In the genomic region with DNA sequence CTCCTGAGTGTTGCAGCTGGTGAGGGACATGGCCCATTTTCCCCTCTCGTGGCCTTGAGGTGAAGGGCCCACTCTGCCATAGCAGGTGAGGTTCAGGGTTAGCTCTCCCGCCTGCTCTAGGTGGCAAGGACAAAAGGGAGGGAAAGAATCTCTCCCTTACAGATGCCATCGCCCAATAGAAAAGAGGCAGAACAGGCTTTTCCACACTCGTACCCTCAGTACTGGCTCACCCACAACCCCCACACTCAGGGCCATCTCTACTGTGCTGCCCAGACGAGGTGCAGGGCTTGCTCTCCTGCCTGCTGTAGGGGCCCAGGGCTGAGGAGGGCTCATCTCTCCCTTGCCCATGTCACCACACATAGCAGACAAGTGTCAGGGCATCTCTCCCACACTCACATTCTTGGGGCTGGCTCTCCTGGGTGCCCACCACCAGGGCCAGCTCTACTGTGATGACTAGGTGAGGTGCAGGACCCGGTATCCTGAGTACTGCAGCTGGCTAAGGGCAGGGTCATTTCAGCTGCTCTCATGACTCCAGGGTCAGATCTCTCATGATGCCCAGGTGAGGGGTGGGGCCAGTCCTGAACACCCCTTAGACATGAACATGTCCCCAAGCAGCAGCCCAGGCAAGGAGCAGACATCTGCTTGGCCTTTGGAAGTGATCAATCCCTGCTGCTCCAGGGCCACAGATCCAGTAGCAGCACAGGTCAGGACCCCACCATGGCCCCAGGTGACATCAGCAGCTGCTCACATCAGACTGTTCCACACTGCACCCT, we compare ENCODE assay signal across 13 mouse cellular contexts. TPM values are rescaled to one million over a fixed set of nuclear protein-coding genes. Genes with fewer than 3 reads are reported as not detected.
A peak's percentile ranks its signal among the peaks of the same experiment; 100 is the strongest.
DNase-seq lines count a peak whose midpoint lies in the region; ATAC-seq and TF ChIP-seq lines count a peak whose summit lies in the region.
"Had no signal": no experiment of that assay in that cellular context is flagged by ENCODE, and none has a peak within 500 bp of the region (broad histone marks: within the 10 kb centered on the region; RNA-seq: fewer than 3 reads in every experiment).

No protein-coding gene starts in this region.

- 0 out of 2 replicates have a peak overlapping the region, but pooled peaks have one; percentile 25 for H3K27ac ChIP-seq in forebrain, embryonic 10.5 days
- no peak overlapping the region for H3K27ac ChIP-seq in forebrain, embryonic 16.5 days (ENCODE audit: low read length)
- no peak overlapping the region for H3K27ac ChIP-seq in kidney, postnatal 0 days
- no peak overlapping the region for H3K27ac ChIP-seq in forebrain, embryonic 15.5 days (replicated peaks)
- H3K27ac ChIP-seq in midbrain, postnatal 0 days (ENCODE audit: low read depth, low read length), result no peak overlapping the region
- H3K27ac ChIP-seq: layer of hippocampus, adult 2 months; liver, embryonic 14.5 days had no signal

- no peak overlapping the region for H3K4me3 ChIP-seq in forebrain, embryonic 10.5 days
- H3K4me3 ChIP-seq in forebrain, embryonic 16.5 days (replicated peaks; ENCODE audit: low read length), result no peak overlapping the region
- H3K4me3 ChIP-seq in kidney, postnatal 0 days (replicated peaks; ENCODE audit: low read depth, low read length), result no peak overlapping the region
- H3K4me3 ChIP-seq in forebrain, embryonic 15.5 days, result no peak overlapping the region
- H3K4me3 ChIP-seq in midbrain, postnatal 0 days (ENCODE audit: low read depth, low read length), result no peak overlapping the region
- H3K4me3 ChIP-seq: layer of hippocampus, adult 2 months had no signal

- H3K9me3 ChIP-seq in forebrain, embryonic 10.5 days, result no peaks in the 10 kb centered on the region; the same call in 1 of the 2 replicates
- no peaks in the 10 kb centered on the region for H3K9me3 ChIP-seq in forebrain, embryonic 16.5 days (ENCODE audit: control insufficient read depth, low read length)
- no peaks in the 10 kb centered on the region for H3K9me3 ChIP-seq in kidney, postnatal 0 days (replicated peaks; ENCODE audit: low read length)
- H3K9me3 ChIP-seq in forebrain, embryonic 15.5 days, result no peaks in the 10 kb centered on the region
- H3K9me3 ChIP-seq in midbrain, postnatal 0 days (ENCODE audit: low read length), result no peaks in the 10 kb centered on the region

- H3K4me1 ChIP-seq in forebrain, embryonic 10.5 days, result no peaks in the 10 kb centered on the region
- no peaks in the 10 kb centered on the region for H3K4me1 ChIP-seq in forebrain, embryonic 16.5 days (replicated peaks; ENCODE audit: control insufficient read depth, insufficient read depth, low read length)
- H3K4me1 ChIP-seq in kidney, postnatal 0 days (replicated peaks; ENCODE audit: insufficient read depth, low read length), result no peaks in the 10 kb centered on the region
- H3K4me1 ChIP-seq in forebrain, embryonic 15.5 days, result 0 out of 2 replicates have a peak, but pooled peaks cover 3% of the 10 kb centered on the region
- H3K4me1 ChIP-seq in midbrain, postnatal 0 days (ENCODE audit: insufficient read depth, low read length), result no peaks in the 10 kb centered on the region

- no peak for TF ChIP-seq CTCF in kidney, postnatal 0 days (IDR thresholded peaks at IDR 0.05; ENCODE audit: low read depth)
- TF ChIP-seq CTCF in midbrain, postnatal 0 days (IDR thresholded peaks at IDR 0.05), result no peak

- 65% methylated on average over 6 of the region's 6 CpGs for WGBS in forebrain, embryonic 10.5 days
- 74% methylated on average over 6 of the region's 6 CpGs for WGBS in forebrain, embryonic 16.5 days
- WGBS in kidney, postnatal 0 days, result 65% methylated on average over 6 of the region's 6 CpGs
- 74% methylated on average over 6 of the region's 6 CpGs for WGBS in forebrain, embryonic 15.5 days
- WGBS in midbrain, postnatal 0 days, result 85% methylated on average over 6 of the region's 6 CpGs

- H3K27me3 ChIP-seq in forebrain, embryonic 10.5 days (ENCODE audit: poor library complexity, severe bottlenecking), result no peaks in the 10 kb centered on the region
- H3K27me3 ChIP-seq in forebrain, embryonic 16.5 days (replicated peaks; ENCODE audit: control insufficient read depth, insufficient read depth, low read length), result no peaks in the 10 kb centered on the region
- no peaks in the 10 kb centered on the region for H3K27me3 ChIP-seq in kidney, postnatal 0 days (ENCODE audit: insufficient read depth, low read length)
- H3K27me3 ChIP-seq in forebrain, embryonic 15.5 days, result no peaks in the 10 kb centered on the region
- no peaks in the 10 kb centered on the region for H3K27me3 ChIP-seq in midbrain, postnatal 0 days (ENCODE audit: insufficient read depth, low read length)

- no peak for ATAC-seq in forebrain, embryonic 16.5 days
- peak; percentile 36; the same call in 1 of the 2 replicates for ATAC-seq in kidney, postnatal 0 days (replicated peaks; ENCODE audit: low FRiP score, low read depth)
- ATAC-seq in forebrain, embryonic 15.5 days (replicated peaks), result peak; percentile 54; the same call in 1 of the 2 replicates
- ATAC-seq in midbrain, postnatal 0 days (ENCODE audit: low FRiP score), result 0 out of 2 replicates have a peak, but pooled peaks have one; percentile 17
- ATAC-seq: inflammation-experienced regulatory T-cells, adult 6 months had no signal

- no peaks in the 10 kb centered on the region for H3K36me3 ChIP-seq in forebrain, embryonic 10.5 days (replicated peaks)
- H3K36me3 ChIP-seq in forebrain, embryonic 16.5 days (ENCODE audit: control insufficient read depth, insufficient read depth), result no peaks in the 10 kb centered on the region
- H3K36me3 ChIP-seq in kidney, postnatal 0 days (ENCODE audit: insufficient read depth, low read length), result no peaks in the 10 kb centered on the region
- no peaks in the 10 kb centered on the region for H3K36me3 ChIP-seq in forebrain, embryonic 15.5 days
- no peaks in the 10 kb centered on the region for H3K36me3 ChIP-seq in midbrain, postnatal 0 days (ENCODE audit: insufficient read depth, low read length)

- DNase-seq in forebrain, embryonic 10.5 days (ENCODE audit: extremely low spot score, low spot score), result no peak
- DNase-seq in kidney, postnatal 0 days (ENCODE audit: low spot score), result no peak
- DNase-seq in kidney, postnatal 36 days, result no peak
- no peak for DNase-seq in midbrain, postnatal 0 days (ENCODE audit: low spot score)
- no peak for DNase-seq in left cerebral cortex, adult 9 months (ENCODE audit: low spot score in 2 of 2)
- DNase-seq in urinary bladder, adult 18-20 months (ENCODE audit: low spot score in 2 of 2), result no peak
- DNase-seq: adrenal gland, postnatal 10 days; cerebellum, postnatal 36 days had no signal

- H3K4me2 ChIP-seq in forebrain, embryonic 16.5 days (ENCODE audit: low read length), result no peak overlapping the region
- H3K4me2 ChIP-seq in kidney, postnatal 0 days (ENCODE audit: low read length), result no peak overlapping the region
- H3K4me2 ChIP-seq in forebrain, embryonic 15.5 days (replicated peaks), result no peak overlapping the region
- H3K4me2 ChIP-seq in midbrain, postnatal 0 days (ENCODE audit: low read depth, low read length, poor library complexity, severe bottlenecking), result no peak overlapping the region

- H3K9ac ChIP-seq in forebrain, embryonic 16.5 days (replicated peaks; ENCODE audit: low read depth, low read length), result no peak overlapping the region
- no peak overlapping the region for H3K9ac ChIP-seq in kidney, postnatal 0 days (ENCODE audit: low read depth, low read length)
- H3K9ac ChIP-seq in forebrain, embryonic 15.5 days (replicated peaks), result no peak overlapping the region
- H3K9ac ChIP-seq in midbrain, postnatal 0 days (replicated peaks; ENCODE audit: low read length, poor library complexity, severe bottlenecking), result no peak overlapping the region
- H3K9ac ChIP-seq: liver, embryonic 14.5 days had no signal

RNA-seq across cellular contexts. Expression of a gene that starts 57.9 kb away (rescaled TPM):
- polyA plus RNA-seq in forebrain, embryonic 10.5 days (2016; fragmentation: Nextera tagmentation; extraction: Ambion mirVana), result 4.2 TPM in 2 replicates
- 2.0 and 2.2 TPM in 2 replicates for polyA plus RNA-seq in forebrain, embryonic 16.5 days (2015; fragmentation: Nextera tagmentation; extraction: Ambion mirVana)
- polyA plus RNA-seq in kidney, postnatal 0 days (2015; fragmentation: Nextera tagmentation; extraction: Ambion mirVana), result 5.0 TPM in 2 replicates
- 2.4 and 2.6 TPM in 2 replicates for polyA plus RNA-seq in forebrain, embryonic 15.5 days (2015; fragmentation: Nextera tagmentation; extraction: Ambion mirVana)
- total RNA-seq in midbrain, postnatal 0 days (2014; rRNA removed), result 8.8 and 10.2 TPM in 2 replicates
- polyA plus RNA-seq in midbrain, postnatal 0 days (2015; fragmentation: Nextera tagmentation; extraction: Ambion mirVana), result 2.0 and 2.3 TPM in 2 replicates
